Mouse (Mus musculus): ENCODE results near the gene Tns3. TPM values are rescaled to one million over a fixed set of nuclear protein-coding genes. Genes with fewer than 3 reads are reported as not detected.

Gene Tns3
- polyA plus RNA-seq, 1 experiment: 24.2 TPM

GRCm38 (mm10) chr11:8525463-8526145 lies 138.7 kb downstream of the Tns3 start:
- H3K4me1 ChIP-seq (ENCODE audit: control insufficient read depth, insufficient read depth, low read length): no peaks in the 10 kb centered on the region

GRCm38 (mm10) chr11:8523344-8524126 lies 140.8 kb downstream of the Tns3 start:
- H3K27ac ChIP-seq (ENCODE audit: insufficient read depth, low read length): no peak overlapping the region
- no peak overlapping the region for H3K4me3 ChIP-seq (ENCODE audit: insufficient read depth, low read length)
- TF ChIP-seq CTCF (IDR thresholded peaks at IDR 0.05; ENCODE audit: extremely low read depth, insufficient read depth, low read length) (peak; percentile 68), POLR2A (IDR thresholded peaks at IDR 0.05; ENCODE audit: extremely low read depth, insufficient read depth, low read length) (no peak)
- H3K4me1 ChIP-seq (ENCODE audit: control insufficient read depth, insufficient read depth, low read length): no peaks in the 10 kb centered on the region

More at GRCm38 (mm10) chr11:8525463-8526145, 138.7 kb downstream of the Tns3 start:
- TF ChIP-seq POLR2A (IDR thresholded peaks at IDR 0.05; ENCODE audit: extremely low read depth, insufficient read depth, low read length): no peak
- no peak for TF ChIP-seq CTCF (IDR thresholded peaks at IDR 0.05; ENCODE audit: extremely low read depth, insufficient read depth, low read length)
- Histone ChIP-seq H3K27ac (ENCODE audit: insufficient read depth, low read length) (no peak overlapping the region), H3K4me3 (ENCODE audit: insufficient read depth, low read length) (no peak overlapping the region)

- Histone ChIP-seq H3K27ac (ENCODE audit: insufficient read depth, low read length) (no peak overlapping the region), H3K4me3 (ENCODE audit: insufficient read depth, low read length) (no peak overlapping the region), H3K4me1 (ENCODE audit: control insufficient read depth, insufficient read depth, low read length) (no peaks in the 10 kb centered on the region)
- TF ChIP-seq CTCF (IDR thresholded peaks at IDR 0.05; ENCODE audit: extremely low read depth, insufficient read depth, low read length) (no peak), POLR2A (IDR thresholded peaks at IDR 0.05; ENCODE audit: extremely low read depth, insufficient read depth, low read length) (no peak)
Measured at GRCm38 (mm10) chr11:8513359-8514253, 150.7 kb downstream of the Tns3 start.

- Histone ChIP-seq H3K4me3 (ENCODE audit: insufficient read depth, low read length) (no peak overlapping the region), H3K27ac (ENCODE audit: insufficient read depth, low read length) (no peak overlapping the region), H3K4me1 (ENCODE audit: control insufficient read depth, insufficient read depth, low read length) (no peaks in the 10 kb centered on the region)
- no peak for TF ChIP-seq POLR2A (IDR thresholded peaks at IDR 0.05; ENCODE audit: extremely low read depth, insufficient read depth, low read length)
- TF ChIP-seq CTCF (IDR thresholded peaks at IDR 0.05; ENCODE audit: extremely low read depth, insufficient read depth, low read length): no peak
Measured at GRCm38 (mm10) chr11:8510294-8510693, 154.0 kb downstream of the Tns3 start.

- Histone ChIP-seq H3K27ac (ENCODE audit: insufficient read depth, low read length) (no peak overlapping the region), H3K4me1 (ENCODE audit: control insufficient read depth, insufficient read depth, low read length) (no peaks in the 10 kb centered on the region), H3K4me3 (ENCODE audit: insufficient read depth, low read length) (no peak overlapping the region)
- TF ChIP-seq CTCF (IDR thresholded peaks at IDR 0.05; ENCODE audit: extremely low read depth, insufficient read depth, low read length) (no peak), POLR2A (IDR thresholded peaks at IDR 0.05; ENCODE audit: extremely low read depth, insufficient read depth, low read length) (no peak)
Measured at GRCm38 (mm10) chr11:8509614-8510013, 154.7 kb downstream of the Tns3 start.

- TF ChIP-seq CTCF (IDR thresholded peaks at IDR 0.05; ENCODE audit: extremely low read depth, insufficient read depth, low read length) (no peak), POLR2A (IDR thresholded peaks at IDR 0.05; ENCODE audit: extremely low read depth, insufficient read depth, low read length) (no peak)
- no peak overlapping the region for H3K27ac ChIP-seq (ENCODE audit: insufficient read depth, low read length)
- no peak overlapping the region for H3K4me3 ChIP-seq (ENCODE audit: insufficient read depth, low read length)
- H3K4me1 ChIP-seq (ENCODE audit: control insufficient read depth, insufficient read depth, low read length): no peaks in the 10 kb centered on the region
Measured at GRCm38 (mm10) chr11:8503735-8504134, 160.6 kb downstream of the Tns3 start.

- Histone ChIP-seq H3K4me3 (ENCODE audit: insufficient read depth, low read length) (no peak overlapping the region), H3K27ac (ENCODE audit: insufficient read depth, low read length) (no peak overlapping the region), H3K4me1 (ENCODE audit: control insufficient read depth, insufficient read depth, low read length) (no peaks in the 10 kb centered on the region)
- TF ChIP-seq CTCF (IDR thresholded peaks at IDR 0.05; ENCODE audit: extremely low read depth, insufficient read depth, low read length): no peak
- TF ChIP-seq POLR2A (IDR thresholded peaks at IDR 0.05; ENCODE audit: extremely low read depth, insufficient read depth, low read length): no peak
Measured at GRCm38 (mm10) chr11:8500855-8501254, 163.5 kb downstream of the Tns3 start.

- TF ChIP-seq POLR2A (IDR thresholded peaks at IDR 0.05; ENCODE audit: extremely low read depth, insufficient read depth, low read length) (no peak), CTCF (IDR thresholded peaks at IDR 0.05; ENCODE audit: extremely low read depth, insufficient read depth, low read length) (no peak)
- Histone ChIP-seq H3K27ac (ENCODE audit: insufficient read depth, low read length) (no peak overlapping the region), H3K4me3 (ENCODE audit: insufficient read depth, low read length) (no peak overlapping the region), H3K4me1 (ENCODE audit: control insufficient read depth, insufficient read depth, low read length) (peaks cover 5% of the 10 kb centered on the region)
Measured at GRCm38 (mm10) chr11:8497136-8497535, 167.2 kb downstream of the Tns3 start.

- no peak overlapping the region for H3K4me3 ChIP-seq (ENCODE audit: insufficient read depth, low read length)
- H3K4me1 ChIP-seq (ENCODE audit: control insufficient read depth, insufficient read depth, low read length): peaks cover 5% of the 10 kb centered on the region
- H3K27ac ChIP-seq (ENCODE audit: insufficient read depth, low read length): no peak overlapping the region
- TF ChIP-seq CTCF (IDR thresholded peaks at IDR 0.05; ENCODE audit: extremely low read depth, insufficient read depth, low read length): no peak
Measured at GRCm38 (mm10) chr11:8496686-8497085, 167.6 kb downstream of the Tns3 start.
